Mouse (Mus musculus) stomach, embryonic 14.5 days (tissue): ENCODE data around the gene Cel. TPM values are rescaled to one million over a fixed set of nuclear protein-coding genes. Genes with fewer than 3 reads are reported as not detected.

Source experiments
- ATAC-seq: fragments of 200-750 bp; cut with Nextera tagmentation; 2 replicates; pipeline ENCODE4 v1.8.0; 2017; ENCODE audit warnings: low read depth, moderate TSS enrichment; ENCODE audit not compliant: insufficient number of reproducible peaks, insufficient read depth, low FRiP score
- H3K27ac ChIP-seq: fragments of 300-500 bp; sonication (generic); 2 replicates; pipeline ENCODE4 v1.5.1; 2014; ENCODE audit warnings: mild to moderate bottlenecking, low read length, moderate library complexity, mixed read lengths
- H3K27me3 ChIP-seq: fragments of 300-500 bp; sonication (generic); 2 replicates; pipeline ENCODE4 v1.6.1; 2014; ENCODE audit warnings: low read length, control low read depth, mixed read lengths; ENCODE audit not compliant: control insufficient read depth, insufficient read depth
- H3K36me3 ChIP-seq: fragments of 300-500 bp; sonication (generic); 2 replicates; pipeline ENCODE4 v1.6.1; 2014; ENCODE audit warnings: mild to moderate bottlenecking, control low read depth, low read length, moderate library complexity, mixed read lengths; ENCODE audit not compliant: control insufficient read depth, insufficient read depth
- H3K4me1 ChIP-seq: fragments of 300-500 bp; sonication (generic); 2 replicates; pipeline ENCODE4 v1.6.1; 2014; ENCODE audit warnings: low read length, control low read depth, mixed read lengths; ENCODE audit not compliant: control insufficient read depth, insufficient read depth
- H3K4me2 ChIP-seq: fragments of 300-500 bp; sonication (generic); replicated peaks from 2 replicates; pipeline ENCODE4 v1.6.1; 2014; ENCODE audit warnings: low read depth, low read length, control low read depth
- H3K4me3 ChIP-seq: fragments of 300-500 bp; sonication (generic); 2 replicates; pipeline ENCODE4 v1.5.1; 2014; ENCODE audit warnings: low read depth, low read length, control low read depth
- H3K9ac ChIP-seq: fragments of 300-500 bp; sonication (generic); replicated peaks from 2 replicates; pipeline ENCODE4 v1.6.1; 2014; ENCODE audit warnings: low read depth, mild to moderate bottlenecking, control low read depth, low read length, moderate library complexity, mixed read lengths
- H3K9me3 ChIP-seq: fragments of 300-500 bp; sonication (generic); 2 replicates; pipeline ENCODE4 v1.6.1; 2016; ENCODE audit warnings: low read depth, low read length, control low read depth; ENCODE audit not compliant: control insufficient read depth
- WGBS: fragments of 180-500 bp; shearing (Covaris S2); extraction: QIAGEN DNeasy Blood & Tissue Kit; methylation state at CpG from one replicate; pipeline ENCODE4 v1.1.7; 2014; 5-methylcytosine and 5-hydroxymethylcytosine counted together
- polyA plus RNA-seq: library from polyadenylated mRNA; unstranded; fragments of >200 nt; fragmentation: Nextera tagmentation; extraction: Ambion mirVana; gene quantifications from 2 replicates; pipeline ENCODE4 v1.2.1, GENCODE M21; 2014

The Cel gene
- polyA plus RNA-seq, 1 experiment from 2014 or later, result not detected

- Histone ChIP-seq H3K36me3 (peaks cover 18% of the 10 kb centered on the region), H3K4me3 (no peak overlapping the region), H3K4me2 (no peak overlapping the region), H3K9ac (no peak overlapping the region), H3K4me1 (peaks cover 68% of the 10 kb centered on the region), H3K9me3 (no peaks in the 10 kb centered on the region), H3K27me3 (no peaks in the 10 kb centered on the region), H3K27ac (peak overlapping the region; percentile 78; the same call in 1 of the 2 replicates)
- ATAC-seq, result no peak
- 78% methylated on average over 1 of the region's 1 CpGs for WGBS
Measured at GRCm38 (mm10) chr2:28538817-28539128, 24.4 kb downstream of the Cel start.

GRCm38 (mm10) chr2:28537995-28538816, 25.0 kb downstream of the Cel start:
- Histone ChIP-seq H3K36me3 (peaks cover 12% of the 10 kb centered on the region), H3K27ac (peak overlapping the region; percentile 78; the same call in 1 of the 2 replicates), H3K9ac (no peak overlapping the region), H3K4me2 (no peak overlapping the region), H3K4me1 (peaks cover 68% of the 10 kb centered on the region), H3K4me3 (no peak overlapping the region), H3K27me3 (no peaks in the 10 kb centered on the region), H3K9me3 (no peaks in the 10 kb centered on the region)
- ATAC-seq, result no peak
- WGBS, result 70% methylated on average over 8 of the region's 8 CpGs

GRCm38 (mm10) chr2:28537634-28537920, 25.6 kb downstream of the Cel start:
- 39% methylated on average over 4 of the region's 4 CpGs for WGBS
- Histone ChIP-seq H3K4me1 (peaks cover 73% of the 10 kb centered on the region), H3K9me3 (no peaks in the 10 kb centered on the region), H3K9ac (no peak overlapping the region), H3K4me2 (no peak overlapping the region), H3K36me3 (peaks cover 8% of the 10 kb centered on the region), H3K27ac (no peak overlapping the region), H3K27me3 (no peaks in the 10 kb centered on the region), H3K4me3 (no peak overlapping the region)
- ATAC-seq, result no peak

GRCm38 (mm10) chr2:28536766-28537633, 26.2 kb downstream of the Cel start:
- Histone ChIP-seq H3K27ac (peak overlapping the region; percentile 1; the same call in 1 of the 2 replicates), H3K9me3 (no peaks in the 10 kb centered on the region), H3K4me1 (peaks cover 73% of the 10 kb centered on the region), H3K9ac (no peak overlapping the region), H3K4me2 (no peak overlapping the region), H3K27me3 (no peaks in the 10 kb centered on the region), H3K4me3 (no peak overlapping the region), H3K36me3 (peaks cover 2% of the 10 kb centered on the region)
- 70% methylated on average over 11 of the region's 11 CpGs for WGBS
- no peak for ATAC-seq

GRCm38 (mm10) chr2:28536166-28536565, 27.0 kb downstream of the Cel start:
- no peaks in the 10 kb centered on the region for H3K9me3 ChIP-seq
- H3K36me3 ChIP-seq, result no peaks in the 10 kb centered on the region; the same call in 1 of the 2 replicates
- 50% methylated on average over 4 of the region's 4 CpGs for WGBS
- no peaks in the 10 kb centered on the region for H3K27me3 ChIP-seq
- no peak overlapping the region for H3K4me3 ChIP-seq
- ATAC-seq, result no peak
- peaks cover 73% of the 10 kb centered on the region for H3K4me1 ChIP-seq
- peak overlapping the region; percentile 23; the same call in 1 of the 2 replicates for H3K27ac ChIP-seq
- H3K4me2 ChIP-seq, result peak overlapping the region; percentile 53; the same call in 1 of the 2 replicates
- no peak overlapping the region for H3K9ac ChIP-seq

- H3K36me3 ChIP-seq, result no peaks in the 10 kb centered on the region; the same call in 1 of the 2 replicates
- peaks cover 70% of the 10 kb centered on the region for H3K4me1 ChIP-seq
- H3K4me3 ChIP-seq, result no peak overlapping the region
- no peak overlapping the region for H3K9ac ChIP-seq
- peak overlapping the region; percentile 53; the same call in 1 of the 2 replicates for H3K4me2 ChIP-seq
- no peak for ATAC-seq
- no peaks in the 10 kb centered on the region for H3K9me3 ChIP-seq
- peak overlapping the region; percentile 23; the same call in 1 of the 2 replicates for H3K27ac ChIP-seq
- no peaks in the 10 kb centered on the region for H3K27me3 ChIP-seq
- 56% methylated on average over 7 of the region's 7 CpGs for WGBS
Measured at GRCm38 (mm10) chr2:28535650-28536049, 27.6 kb downstream of the Cel start.

- H3K4me1 ChIP-seq, result peaks cover 70% of the 10 kb centered on the region
- peak overlapping the region; percentile 65; the same call in 1 of the 2 replicates for H3K4me3 ChIP-seq
- 36% methylated on average over 4 of the region's 4 CpGs for WGBS
- H3K36me3 ChIP-seq, result no peaks in the 10 kb centered on the region
- peak overlapping the region; percentile 53; the same call in 1 of the 2 replicates for H3K4me2 ChIP-seq
- no peaks in the 10 kb centered on the region for H3K27me3 ChIP-seq
- ATAC-seq, result no peak
- H3K9me3 ChIP-seq, result no peaks in the 10 kb centered on the region
- peak overlapping the region; percentile 23; the same call in 1 of the 2 replicates for H3K27ac ChIP-seq
- 0 out of 2 replicates have a peak overlapping the region, but pooled peaks have one; percentile 14 for H3K9ac ChIP-seq
Measured at GRCm38 (mm10) chr2:28535263-28535540, 28.0 kb downstream of the Cel start.

GRCm38 (mm10) chr2:28534436-28535262, 28.6 kb downstream of the Cel start:
- no peaks in the 10 kb centered on the region for H3K9me3 ChIP-seq
- H3K27ac ChIP-seq, result peak overlapping the region; percentile 87
- ATAC-seq, result peak; percentile 34
- peak overlapping the region; percentile 53 for H3K4me2 ChIP-seq
- WGBS, result 38% methylated on average over 11 of the region's 11 CpGs
- H3K9ac ChIP-seq, result peak overlapping the region; percentile 14; the same call in 1 of the 2 replicates
- H3K4me3 ChIP-seq, result peak overlapping the region; percentile 65
- peaks cover 69% of the 10 kb centered on the region for H3K4me1 ChIP-seq
- no peaks in the 10 kb centered on the region for H3K27me3 ChIP-seq
- H3K36me3 ChIP-seq, result no peaks in the 10 kb centered on the region
